Mouse (Mus musculus) layer of hippocampus, postnatal 25 days (tissue): ENCODE results near the gene Foxe3. TPM values are rescaled to one million over a fixed set of nuclear protein-coding genes. Genes with fewer than 3 reads are reported as not detected.
A peak's percentile ranks its signal among the peaks of the same experiment; 100 is the strongest.

ENCODE experiments used
- DNase-seq, 2 experiments: peaks; one replicate each; pipeline ENCODE4 v3.0.0; 2022; ENCODE audit warnings: mixed read lengths in 2 of 2, low spot score in 1 of 2; ENCODE audit errors: extremely low spot score in 1 of 2
- total RNA-seq, 2 experiments: library from RNA; stranded (reverse); gene quantifications; 2 replicates each; pipeline ENCODE4 v1.2.3; 2021

Gene Foxe3
- total RNA-seq, 2 experiments from 2014 or later = not detected

GRCm38 (mm10) chr4:114924971-114925916, 569 bp downstream of the Foxe3 start:
- DNase-seq = no peak

- no peak for DNase-seq
Measured at GRCm38 (mm10) chr4:114917091-114917490, 8.7 kb downstream of the Foxe3 start.

GRCm38 (mm10) chr4:114916056-114916455, 9.8 kb downstream of the Foxe3 start:
- DNase-seq = no peak

GRCm38 (mm10) chr4:114913594-114913962, 12.2 kb downstream of the Foxe3 start:
- peak in 1 of 2 experiments; percentile 59 for DNase-seq

- no peak for DNase-seq
Measured at GRCm38 (mm10) chr4:114912705-114913593, 12.9 kb downstream of the Foxe3 start.

GRCm38 (mm10) chr4:114909602-114910484, 16.0 kb downstream of the Foxe3 start:
- DNase-seq = no peak

GRCm38 (mm10) chr4:114908829-114909601, 16.8 kb downstream of the Foxe3 start, which contains the start of gene Foxd2:
TSS of gene Foxd2 (minus strand) at chr4:114908873.
- peak; percentile 64 to 77 for DNase-seq

- DNase-seq = no peak
Measured at GRCm38 (mm10) chr4:114907951-114908828, 17.6 kb downstream of the Foxe3 start.

GRCm38 (mm10) chr4:114907056-114907917, 18.5 kb downstream of the Foxe3 start:
- no peak for DNase-seq

- no peak for DNase-seq
Measured at GRCm38 (mm10) chr4:114905969-114906680, 19.7 kb downstream of the Foxe3 start.

- DNase-seq = no peak
Measured at GRCm38 (mm10) chr4:114905501-114905900, 20.3 kb downstream of the Foxe3 start.

- DNase-seq = no peak
Measured at GRCm38 (mm10) chr4:114903422-114903782, 22.4 kb downstream of the Foxe3 start.

- no peak for DNase-seq
Measured at GRCm38 (mm10) chr4:114902641-114903421, 23.0 kb downstream of the Foxe3 start.

GRCm38 (mm10) chr4:114901643-114902351, 24.0 kb downstream of the Foxe3 start:
- DNase-seq = no peak

GRCm38 (mm10) chr4:114900866-114901642, 24.8 kb downstream of the Foxe3 start:
- no peak for DNase-seq
